Mouse (Mus musculus): Measurements from ENCODE around the gene Obsl1.

DNA sequence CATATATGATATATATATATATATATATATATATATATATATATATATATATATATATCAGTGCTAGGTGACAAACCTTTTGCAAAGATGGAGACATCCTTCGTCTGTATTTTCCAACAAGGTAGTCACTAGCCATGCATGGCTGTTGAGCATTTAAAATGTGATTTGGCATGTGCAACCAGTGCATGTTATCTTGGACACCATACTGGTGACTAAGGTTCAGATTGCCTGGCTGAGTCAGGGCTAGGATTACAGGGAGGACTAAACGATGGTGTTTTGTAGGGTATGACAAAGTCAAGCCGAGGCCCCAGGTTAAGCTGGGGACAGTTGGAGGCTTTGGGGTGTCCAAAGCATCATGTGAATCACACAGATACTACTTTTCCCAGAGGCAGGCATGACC lies 50.8 kb downstream of the Obsl1 start:
- no peak for TF ChIP-seq CTCF (IDR thresholded peaks at IDR 0.05; ENCODE audit: borderline replicate concordance, control insufficient read depth, extremely low read depth, insufficient read depth, low read length, poor library complexity)
- no peak for TF ChIP-seq POLR2A (IDR thresholded peaks at IDR 0.05; ENCODE audit: control insufficient read depth, extremely low read depth, insufficient read depth, low read length, poor library complexity)

Measured in thymus, adult 2 months (tissue).